ENCODE assay signal across 8 mouse cellular contexts in genomic region chr4:41671963-41672480, GRCm38 (mm10). TPM values are rescaled to one million over a fixed set of nuclear protein-coding genes. Genes with fewer than 3 reads are reported as not detected.
DNase-seq lines count a peak whose midpoint lies in the region; ATAC-seq and TF ChIP-seq lines count a peak whose summit lies in the region.
"Had no signal": no experiment of that assay in that cellular context is flagged by ENCODE, and none has a peak within 500 bp of the region (broad histone marks: within the 10 kb centered on the region; RNA-seq: fewer than 3 reads in every experiment).

No protein-coding gene starts in this region.

- no peaks in the 10 kb centered on the region for H3K27me3 ChIP-seq in forebrain, embryonic 15.5 days
- H3K27me3 ChIP-seq in limb, embryonic 12.5 days: peaks cover 100% of the 10 kb centered on the region
- no peaks in the 10 kb centered on the region for H3K27me3 ChIP-seq in stomach, embryonic 16.5 days (ENCODE audit: control insufficient read depth, insufficient read depth, low read length)

- intact Hi-C loops in left cerebral cortex, adult 2 months (cut with DNase I): no loop called here

- H3K9me3 ChIP-seq in forebrain, embryonic 15.5 days: no peaks in the 10 kb centered on the region
- H3K9me3 ChIP-seq in limb, embryonic 12.5 days: no peaks in the 10 kb centered on the region
- H3K9me3 ChIP-seq in stomach, embryonic 16.5 days (replicated peaks; ENCODE audit: control insufficient read depth, low read length): no peaks in the 10 kb centered on the region

- peak overlapping the region; percentile 8; the same call in 1 of the 2 replicates for H3K4me2 ChIP-seq in forebrain, embryonic 15.5 days (replicated peaks)
- H3K4me2 ChIP-seq in limb, embryonic 12.5 days: peak overlapping the region; percentile 36
- no peak overlapping the region for H3K4me2 ChIP-seq in stomach, embryonic 16.5 days (ENCODE audit: low read depth, low read length)

- ATAC-seq in forebrain, embryonic 15.5 days (replicated peaks): peak; percentile 56
- ATAC-seq in limb, embryonic 12.5 days (ENCODE audit: insufficient number of reproducible peaks, insufficient read depth, low FRiP score, low TSS enrichment, low read depth): peak; percentile 23; the same call in 1 of the 2 replicates
- ATAC-seq in stomach, embryonic 16.5 days (ENCODE audit: insufficient read depth, low FRiP score): no peak

- DNase-seq in kidney, postnatal 10 days: peak; percentile 9
- no peak for DNase-seq in kidney, adult 8-10 months
- DNase-seq in right cerebral cortex, postnatal 14 days: no peak
- DNase-seq in left cerebral cortex, adult 2 months (ENCODE audit: extremely low spot score in 1 of 2, low spot score in 2 of 2): no peak
- DNase-seq: lung, postnatal 36 days had no signal

- H3K9ac ChIP-seq in forebrain, embryonic 15.5 days (replicated peaks): no peak overlapping the region; the same call in 1 of the 2 replicates
- peak overlapping the region; percentile 40 for H3K9ac ChIP-seq in limb, embryonic 12.5 days (replicated peaks)
- peak overlapping the region; percentile 12; the same call in 1 of the 2 replicates for H3K9ac ChIP-seq in stomach, embryonic 16.5 days (ENCODE audit: low read length)

- 5% methylated on average over 8 of the region's 8 CpGs for WGBS in forebrain, embryonic 15.5 days
- 6% methylated on average over 8 of the region's 8 CpGs for WGBS in limb, embryonic 12.5 days
- WGBS in stomach, embryonic 16.5 days: 25% methylated on average over 8 of the region's 8 CpGs

- no peak overlapping the region for H3K4me3 ChIP-seq in forebrain, embryonic 15.5 days
- H3K4me3 ChIP-seq in limb, embryonic 12.5 days (replicated peaks): no peak overlapping the region
- H3K4me3 ChIP-seq in stomach, embryonic 16.5 days (replicated peaks; ENCODE audit: low read length): no peak overlapping the region
- H3K4me3 ChIP-seq in left cerebral cortex, adult 2 months: no peak overlapping the region

- TF ChIP-seq CTCF in left cerebral cortex, adult 2 months (IDR thresholded peaks at IDR 0.05): no peak

- H3K36me3 ChIP-seq in forebrain, embryonic 15.5 days: peaks cover 9% of the 10 kb centered on the region; the same call in 1 of the 2 replicates
- H3K36me3 ChIP-seq in limb, embryonic 12.5 days: no peaks in the 10 kb centered on the region
- H3K36me3 ChIP-seq in stomach, embryonic 16.5 days (ENCODE audit: control insufficient read depth, insufficient read depth, low read length): no peaks in the 10 kb centered on the region

- peaks cover 48% of the 10 kb centered on the region for H3K4me1 ChIP-seq in forebrain, embryonic 15.5 days
- peaks cover 36% of the 10 kb centered on the region for H3K4me1 ChIP-seq in limb, embryonic 12.5 days (replicated peaks)
- H3K4me1 ChIP-seq in stomach, embryonic 16.5 days (ENCODE audit: control insufficient read depth, insufficient read depth, low read length): peaks cover 27% of the 10 kb centered on the region

- H3K27ac ChIP-seq in forebrain, embryonic 15.5 days (replicated peaks): peak overlapping the region; percentile 71
- no peak overlapping the region for H3K27ac ChIP-seq in limb, embryonic 12.5 days
- H3K27ac ChIP-seq in stomach, embryonic 16.5 days (ENCODE audit: low read length): no peak overlapping the region
- H3K27ac ChIP-seq in left cerebral cortex, adult 2 months: no peak overlapping the region

RNA-seq across cellular contexts. Expression of gene Cntfr, which starts 24.9 kb away (rescaled TPM):
- 15.8 and 16.6 TPM in 2 replicates for polyA plus RNA-seq in forebrain, embryonic 15.5 days (2015; fragmentation: Nextera tagmentation; extraction: Ambion mirVana)
- polyA plus RNA-seq in limb, embryonic 12.5 days (2016; fragmentation: Nextera tagmentation; extraction: Ambion mirVana): 4.7 and 5.5 TPM in 2 replicates
- polyA plus RNA-seq in stomach, embryonic 16.5 days (2015; fragmentation: Nextera tagmentation; extraction: Ambion mirVana): 10.1 and 10.5 TPM in 2 replicates
- total RNA-seq in left cerebral cortex, adult 2 months (2021): 100 to 1,000 TPM; 120 to 127 TPM

RNA-seq across cellular contexts. Expression of gene Il11ra1, which starts 27.8 kb away (rescaled TPM):
- polyA plus RNA-seq in forebrain, embryonic 15.5 days (2015; fragmentation: Nextera tagmentation; extraction: Ambion mirVana): 23.8 and 26.4 TPM in 2 replicates
- polyA plus RNA-seq in limb, embryonic 12.5 days (2016; fragmentation: Nextera tagmentation; extraction: Ambion mirVana): 296 and 302 TPM in 2 replicates
- polyA plus RNA-seq in stomach, embryonic 16.5 days (2015; fragmentation: Nextera tagmentation; extraction: Ambion mirVana): 143 and 152 TPM in 2 replicates
- total RNA-seq in left cerebral cortex, adult 2 months (2021): 10 to 100 TPM; 43.1 to 47.7 TPM

RNA-seq across cellular contexts. Expression of gene Enho, which starts 31.9 kb away (rescaled TPM):
- polyA plus RNA-seq in forebrain, embryonic 15.5 days (2015; fragmentation: Nextera tagmentation; extraction: Ambion mirVana): 58.3 and 66.4 TPM in 2 replicates
- 21.9 and 22.2 TPM in 2 replicates for polyA plus RNA-seq in limb, embryonic 12.5 days (2016; fragmentation: Nextera tagmentation; extraction: Ambion mirVana)
- polyA plus RNA-seq in stomach, embryonic 16.5 days (2015; fragmentation: Nextera tagmentation; extraction: Ambion mirVana): 22.8 and 23.0 TPM in 2 replicates
- 10 to 100 TPM; 58.0 to 63.3 TPM for total RNA-seq in left cerebral cortex, adult 2 months (2021)

RNA-seq across cellular contexts. Expression of gene Rpp25l, which starts 41.3 kb away (rescaled TPM):
- 58.0 and 70.0 TPM in 2 replicates for polyA plus RNA-seq in forebrain, embryonic 15.5 days (2015; fragmentation: Nextera tagmentation; extraction: Ambion mirVana)
- 82.9 and 84.6 TPM in 2 replicates for polyA plus RNA-seq in limb, embryonic 12.5 days (2016; fragmentation: Nextera tagmentation; extraction: Ambion mirVana)
- polyA plus RNA-seq in stomach, embryonic 16.5 days (2015; fragmentation: Nextera tagmentation; extraction: Ambion mirVana): 54.3 and 58.6 TPM in 2 replicates
- 10 to 100 TPM; 27.7 to 30.7 TPM for total RNA-seq in left cerebral cortex, adult 2 months (2021)

RNA-seq across cellular contexts. Expression of gene Dctn3, which starts 50.9 kb away (rescaled TPM):
- 304 and 307 TPM in 2 replicates for polyA plus RNA-seq in forebrain, embryonic 15.5 days (2015; fragmentation: Nextera tagmentation; extraction: Ambion mirVana)
- polyA plus RNA-seq in limb, embryonic 12.5 days (2016; fragmentation: Nextera tagmentation; extraction: Ambion mirVana): 103 and 104 TPM in 2 replicates
- 132 TPM in 2 replicates for polyA plus RNA-seq in stomach, embryonic 16.5 days (2015; fragmentation: Nextera tagmentation; extraction: Ambion mirVana)
- total RNA-seq in left cerebral cortex, adult 2 months (2021): 100 to 1,000 TPM; 165 TPM
